Mouse (Mus musculus) large intestine, adult 2 months (tissue): Measurements from ENCODE around the gene Arpc3. TPM values are rescaled to one million over a fixed set of nuclear protein-coding genes. Genes with fewer than 3 reads are reported as not detected.

Source experiments
- DNase-seq: peaks from one replicate; pipeline ENCODE4 v3.0.0-alpha.2; 2012; ENCODE audit warnings: low read depth, low spot score
- WGBS: fragments of 180-500 bp; shearing (Covaris S2); methylation state at CpG from one replicate; pipeline ENCODE4 v1.1.7; 2018; 5-methylcytosine and 5-hydroxymethylcytosine counted together
- polyA plus RNA-seq: library from polyadenylated mRNA; depleted of rRNA; stranded (reverse); fragments of >200 nt; gene quantifications from 2 replicates; pipeline ENCODE4 v1.2.3, GENCODE M21; 2012; rRNA removed

Arpc3 gene
- polyA plus RNA-seq, 1 experiment: 289 TPM

GRCm38 (mm10) chr5:122460656-122461055, 69.0 kb downstream of the Arpc3 start:
- WGBS: 85% methylated on average over 11 of the region's 11 CpGs
- DNase-seq: no peak

GRCm38 (mm10) chr5:122461431-122461830, 69.8 kb downstream of the Arpc3 start:
- 90% methylated on average over 9 of the region's 9 CpGs for WGBS
- no peak for DNase-seq

Other genes starting within 250 kb of the Arpc3 start
- gene Ppp1cc, start 233.6 kb upstream of the Arpc3 start, polyA plus RNA-seq: 90.7 and 102 TPM in 2 replicates
- gene Hvcn1, start 185.1 kb upstream of the Arpc3 start, polyA plus RNA-seq: 21.2 and 24.1 TPM in 2 replicates
- 7.6 and 9.5 TPM in 2 replicates for gene Tctn1, start 127.4 kb upstream of the Arpc3 start, polyA plus RNA-seq
- 21.8 and 31.7 TPM in 2 replicates for gene Pptc7, start 107.5 kb upstream of the Arpc3 start, polyA plus RNA-seq
- gene Rad9b, start 37.6 kb upstream of the Arpc3 start, polyA plus RNA-seq: 0.95 and 1.7 TPM in 2 replicates
- gene Vps29, start 37.5 kb upstream of the Arpc3 start, polyA plus RNA-seq: 69.2 and 79.4 TPM in 2 replicates
- gene Gpn3, start 20.0 kb upstream of the Arpc3 start, polyA plus RNA-seq: 17.8 and 28.1 TPM in 2 replicates
- gene Fam216a, start 19.5 kb upstream of the Arpc3 start, polyA plus RNA-seq: 5.7 and 6.5 TPM in 2 replicates
- gene Anapc7, start 29.8 kb downstream of the Arpc3 start, polyA plus RNA-seq: 20.6 and 21.6 TPM in 2 replicates
- gene Atp2a2, start 110.3 kb downstream of the Arpc3 start, polyA plus RNA-seq: 78.0 and 98.8 TPM in 2 replicates
- 0.72 and 0.89 TPM in 2 replicates for gene Ift81, start 222.6 kb downstream of the Arpc3 start, polyA plus RNA-seq